Mouse (Mus musculus) spleen, adult 2 months (tissue): Measurements from ENCODE around the gene Znhit3.

Experiments used
- CTCF ChIP-seq: fragments of 200-500 bp; IDR thresholded peaks from 2 replicates; pipeline ENCODE4 v1.5.1; 2011; ENCODE audit warnings: mild to moderate bottlenecking, inconsistent platforms; ENCODE audit not compliant: insufficient read depth, insufficient read length, insufficient replicate concordance; ENCODE audit errors: extremely low read depth
- POLR2A ChIP-seq: fragments of 200-500 bp; IDR thresholded peaks from 2 replicates; pipeline ENCODE4 v1.6.1; 2011; ENCODE audit warnings: low read depth, low read length, inconsistent platforms

- TF ChIP-seq CTCF, result no peak
- TF ChIP-seq POLR2A, result no peak
Measured at GRCm38 (mm10) chr11:84869537-84870232, 46.5 kb downstream of the Znhit3 start.
